Mouse (Mus musculus) embryonic fibroblast, embryonic 13.5 days (primary cell): ENCODE data around the gene Mesp1. TPM values are rescaled to one million over a fixed set of nuclear protein-coding genes. Genes with fewer than 3 reads are reported as not detected.

Experiments
- H3K27ac ChIP-seq: 2 replicates; pipeline ENCODE4 v1.5.1; 2012; ENCODE audit warnings: low read length, control low read depth, inconsistent platforms; ENCODE audit not compliant: insufficient read depth
- H3K4me1 ChIP-seq: 2 replicates; pipeline ENCODE4 v1.6.1; 2011; ENCODE audit warnings: low read length; ENCODE audit not compliant: control insufficient read depth, insufficient read depth
- H3K4me3 ChIP-seq: 2 replicates; pipeline ENCODE4 v1.5.1; 2011; ENCODE audit warnings: mild to moderate bottlenecking, control low read depth, low read length; ENCODE audit not compliant: insufficient read depth
- CTCF ChIP-seq: IDR thresholded peaks from 2 replicates; pipeline ENCODE4 v1.5.1; 2011; ENCODE audit warnings: mild to moderate bottlenecking, control low read depth, low read length, moderate library complexity, borderline replicate concordance; ENCODE audit not compliant: insufficient read depth
- POLR2A ChIP-seq: IDR thresholded peaks from 2 replicates; pipeline ENCODE4 v1.6.1; 2011; ENCODE audit warnings: low read depth, mild to moderate bottlenecking, control low read depth, low read length, moderate library complexity
- polyA plus RNA-seq: library from polyadenylated mRNA; stranded (reverse); fragments of >200 nt; gene quantifications from 2 replicates; pipeline ENCODE4 v1.2.4, GENCODE M21; 2011; ENCODE audit warnings: low read depth; ENCODE audit not compliant: missing spikeins, insufficient read length

Mesp1 gene
- not detected in 2 replicates for polyA plus RNA-seq

- H3K27ac ChIP-seq, result no peak within 1 kb of the TSS
- peak within 1 kb of the TSS; percentile 27 for H3K4me3 ChIP-seq
- TF ChIP-seq CTCF (no peak), POLR2A (no peak)
- no peaks in the 10 kb centered on the region for H3K4me1 ChIP-seq
These were observed at the start of gene Mesp1 for GRCm38 (mm10) chr7:79793688-79794087. TSS of gene Mesp1 (minus strand) at chr7:79793788.

- Histone ChIP-seq H3K4me1 (no peaks in the 10 kb centered on the region), H3K4me3 (no peak overlapping the region), H3K27ac (no peak overlapping the region)
- no peak for TF ChIP-seq POLR2A
- no peak for TF ChIP-seq CTCF
These were observed 48.6 kb upstream of the Mesp1 start for GRCm38 (mm10) chr7:79842163-79842562.

- no peaks in the 10 kb centered on the region for H3K4me1 ChIP-seq
- no peak overlapping the region for H3K4me3 ChIP-seq
- no peak overlapping the region for H3K27ac ChIP-seq
- TF ChIP-seq POLR2A (no peak), CTCF (no peak)
These were observed 43.7 kb upstream of the Mesp1 start for GRCm38 (mm10) chr7:79837247-79837646.

- H3K4me1 ChIP-seq, result no peaks in the 10 kb centered on the region
- TF ChIP-seq POLR2A, result no peak
- TF ChIP-seq CTCF, result no peak
- H3K4me3 ChIP-seq, result no peak overlapping the region
- no peak overlapping the region for H3K27ac ChIP-seq
These were observed 41.6 kb upstream of the Mesp1 start for GRCm38 (mm10) chr7:79835196-79835595.

GRCm38 (mm10) chr7:79832980-79833379 lies 39.4 kb upstream of the Mesp1 start:
- TF ChIP-seq POLR2A, result no peak
- TF ChIP-seq CTCF, result no peak
- Histone ChIP-seq H3K4me3 (no peak overlapping the region), H3K4me1 (no peaks in the 10 kb centered on the region), H3K27ac (no peak overlapping the region)

GRCm38 (mm10) chr7:79831585-79831984 lies 38.0 kb upstream of the Mesp1 start:
- H3K4me3 ChIP-seq, result no peak overlapping the region

GRCm38 (mm10) chr7:79831145-79831544 lies 37.6 kb upstream of the Mesp1 start:
- no peak overlapping the region for H3K27ac ChIP-seq
- TF ChIP-seq CTCF (no peak), POLR2A (no peak)

More at GRCm38 (mm10) chr7:79831585-79831984, 38.0 kb upstream of the Mesp1 start:
- TF ChIP-seq POLR2A, result no peak
- TF ChIP-seq CTCF, result no peak
- Histone ChIP-seq H3K4me1 (no peaks in the 10 kb centered on the region), H3K27ac (no peak overlapping the region)

GRCm38 (mm10) chr7:79828341-79828740 lies 34.8 kb upstream of the Mesp1 start:
- Histone ChIP-seq H3K4me3 (no peak overlapping the region), H3K27ac (no peak overlapping the region), H3K4me1 (no peaks in the 10 kb centered on the region)
- TF ChIP-seq CTCF, result no peak
- TF ChIP-seq POLR2A, result no peak

More at GRCm38 (mm10) chr7:79831145-79831544, 37.6 kb upstream of the Mesp1 start:
- H3K4me3 ChIP-seq, result no peak overlapping the region
- H3K4me1 ChIP-seq, result no peaks in the 10 kb centered on the region

GRCm38 (mm10) chr7:79822092-79822695 lies 28.6 kb upstream of the Mesp1 start:
- no peak for TF ChIP-seq POLR2A
- TF ChIP-seq CTCF, result no peak
- H3K4me1 ChIP-seq, result no peaks in the 10 kb centered on the region
- H3K27ac ChIP-seq, result no peak overlapping the region
- no peak overlapping the region for H3K4me3 ChIP-seq

- no peak for TF ChIP-seq CTCF
- TF ChIP-seq POLR2A, result no peak
- Histone ChIP-seq H3K4me1 (no peaks in the 10 kb centered on the region), H3K4me3 (no peak overlapping the region), H3K27ac (no peak overlapping the region)
These were observed 26.4 kb upstream of the Mesp1 start for GRCm38 (mm10) chr7:79819996-79820395.
